Mouse (Mus musculus): ENCODE data around the gene Thap11. TPM values are rescaled to one million over a fixed set of nuclear protein-coding genes. Genes with fewer than 3 reads are reported as not detected.
A peak's percentile ranks its signal among the peaks of the same experiment; 100 is the strongest.
"Not testable (repeated sequence)": the region's sequence is repeated elsewhere in the genome, so short reads cannot be mapped to it uniquely, and the experiment has no call there.

Thap11 gene
- polyA plus RNA-seq, 1 experiment from 2014 or later: 66.1 TPM

DNA sequence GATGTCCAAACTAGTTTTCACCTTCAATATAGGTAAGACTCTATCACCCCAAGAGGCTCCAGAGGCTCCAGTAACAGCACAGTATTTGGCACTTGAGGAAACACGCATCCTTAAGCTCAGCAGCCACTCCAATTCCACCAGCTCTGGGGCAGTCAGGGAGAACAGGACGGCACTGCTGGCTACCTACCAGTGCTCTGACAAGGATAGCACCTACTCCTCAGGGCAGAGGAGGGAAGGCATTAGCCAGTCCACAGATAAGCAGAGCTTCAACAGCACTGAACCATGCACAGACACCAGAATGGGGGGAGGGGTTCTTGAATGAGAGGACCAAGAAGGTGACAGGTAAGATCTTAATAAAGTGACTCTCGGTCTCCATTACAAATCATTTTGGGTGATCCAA is 35.3 kb upstream of the Thap11 start:
- no peaks in the 10 kb centered on the region for H3K9me3 ChIP-seq (ENCODE audit: low read length)
- H3K27ac ChIP-seq (ENCODE audit: low read length): no peak overlapping the region
- no peak overlapping the region for H3K9ac ChIP-seq (replicated peaks; ENCODE audit: low read length)
- peaks cover 32% of the 10 kb centered on the region for H3K36me3 ChIP-seq (ENCODE audit: insufficient read depth, low read length)
- 92% methylated on average over 3 of the region's 3 CpGs for WGBS
- H3K4me3 ChIP-seq (ENCODE audit: low read length): no peak overlapping the region
- H3K4me2 ChIP-seq (replicated peaks; ENCODE audit: low read depth, low read length): no peak overlapping the region
- no peak for ATAC-seq (ENCODE audit: low FRiP score, low TSS enrichment)
- no peaks in the 10 kb centered on the region for H3K4me1 ChIP-seq (ENCODE audit: insufficient read depth, low read length)
- no peaks in the 10 kb centered on the region for H3K27me3 ChIP-seq (ENCODE audit: insufficient read depth, low read length)

DNA sequence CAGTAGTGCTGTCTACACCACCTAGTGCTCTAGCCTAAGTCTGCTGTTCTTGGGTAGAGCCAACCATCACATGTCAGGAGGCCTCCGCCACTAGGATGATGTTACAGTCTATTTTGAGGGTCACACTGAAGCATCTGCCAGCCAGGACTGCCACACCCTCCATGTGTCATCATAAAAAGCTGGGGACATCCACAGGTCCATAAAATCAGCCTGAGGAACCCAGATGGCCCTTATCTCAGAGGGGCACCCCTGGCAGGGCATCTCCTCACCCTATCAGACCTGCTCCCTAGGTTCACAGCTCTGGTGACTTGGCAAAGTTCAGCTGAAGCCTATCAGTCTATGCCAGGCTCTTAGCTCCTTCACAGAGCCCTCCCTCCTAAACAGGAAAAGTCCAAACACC is 34.0 kb upstream of the Thap11 start:
- WGBS: 100% methylated on average over 1 of the region's 1 CpGs
- Histone ChIP-seq H3K27me3 (ENCODE audit: insufficient read depth, low read length) (no peaks in the 10 kb centered on the region), H3K4me3 (ENCODE audit: low read length) (no peak overlapping the region), H3K4me2 (replicated peaks; ENCODE audit: low read depth, low read length) (no peak overlapping the region), H3K4me1 (ENCODE audit: insufficient read depth, low read length) (peaks cover 5% of the 10 kb centered on the region), H3K36me3 (ENCODE audit: insufficient read depth, low read length) (peaks cover 34% of the 10 kb centered on the region), H3K27ac (ENCODE audit: low read length) (no peak overlapping the region), H3K9me3 (ENCODE audit: low read length) (no peaks in the 10 kb centered on the region), H3K9ac (replicated peaks; ENCODE audit: low read length) (no peak overlapping the region)
- ATAC-seq (ENCODE audit: low FRiP score, low TSS enrichment): peak; percentile 46; the same call in 1 of the 2 replicates

DNA sequence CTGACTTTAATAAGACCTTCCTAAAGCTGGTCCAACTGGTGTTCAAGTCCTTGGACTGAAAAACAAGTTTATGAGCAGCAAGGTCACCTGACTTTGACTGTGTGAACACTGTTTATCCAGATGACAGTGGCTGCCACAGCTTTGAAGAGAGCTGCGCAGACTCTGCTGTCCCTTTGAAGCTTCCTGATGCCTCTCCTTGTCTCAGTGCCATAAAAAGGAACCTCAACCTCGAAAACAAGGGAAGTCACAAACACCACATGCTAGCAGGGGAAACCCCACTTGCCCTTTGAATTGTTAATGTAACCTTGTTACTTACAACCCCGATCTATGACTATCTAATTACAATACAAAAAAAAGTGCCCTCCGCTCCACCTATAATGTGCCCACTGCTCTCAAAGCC is 29.4 kb upstream of the Thap11 start:
- H3K4me2 ChIP-seq (replicated peaks; ENCODE audit: low read depth, low read length): peak overlapping the region; percentile 87
- ATAC-seq (ENCODE audit: low FRiP score, low TSS enrichment): no peak
- peak overlapping the region; percentile 88 for H3K4me3 ChIP-seq (ENCODE audit: low read length)
- H3K27ac ChIP-seq (ENCODE audit: low read length): no peak overlapping the region
- 53% methylated on average over 4 of the region's 4 CpGs for WGBS
- H3K9me3 ChIP-seq (ENCODE audit: low read length): no peaks in the 10 kb centered on the region
- H3K4me1 ChIP-seq (ENCODE audit: insufficient read depth, low read length): peaks cover 16% of the 10 kb centered on the region
- peaks cover 33% of the 10 kb centered on the region for H3K36me3 ChIP-seq (ENCODE audit: insufficient read depth, low read length)
- no peak overlapping the region for H3K9ac ChIP-seq (replicated peaks; ENCODE audit: low read length)
- H3K27me3 ChIP-seq (ENCODE audit: insufficient read depth, low read length): no peaks in the 10 kb centered on the region

DNA sequence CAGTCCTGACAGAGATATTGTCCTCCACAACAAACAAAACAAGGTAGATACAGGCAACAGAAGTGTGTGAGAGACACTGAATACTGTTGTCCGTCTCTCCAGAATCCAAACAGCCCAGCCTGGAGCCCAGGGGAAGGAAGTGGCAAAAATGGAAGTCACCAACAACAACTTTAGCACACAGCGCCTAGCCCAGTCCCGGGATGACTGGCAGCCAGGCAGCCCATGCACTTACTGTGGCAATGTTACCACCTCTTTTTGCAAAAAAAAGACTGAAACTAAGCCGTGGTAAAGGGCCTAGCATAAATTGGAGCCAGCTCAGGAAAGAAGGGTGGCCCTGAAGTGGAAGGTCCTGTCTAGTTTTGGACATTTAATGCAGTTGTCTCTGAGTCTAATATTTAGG is 28.6 kb upstream of the Thap11 start:
- H3K27me3 ChIP-seq (ENCODE audit: insufficient read depth, low read length): no peaks in the 10 kb centered on the region
- peak overlapping the region; percentile 88 for H3K4me3 ChIP-seq (ENCODE audit: low read length)
- peak overlapping the region; percentile 90 for H3K9ac ChIP-seq (replicated peaks; ENCODE audit: low read length)
- H3K36me3 ChIP-seq (ENCODE audit: insufficient read depth, low read length): peaks cover 24% of the 10 kb centered on the region
- ATAC-seq (ENCODE audit: low FRiP score, low TSS enrichment): no peak
- H3K4me1 ChIP-seq (ENCODE audit: insufficient read depth, low read length): peaks cover 16% of the 10 kb centered on the region
- no peaks in the 10 kb centered on the region for H3K9me3 ChIP-seq (ENCODE audit: low read length)
- H3K4me2 ChIP-seq (replicated peaks; ENCODE audit: low read depth, low read length): peak overlapping the region; percentile 87
- H3K27ac ChIP-seq (ENCODE audit: low read length): 0 out of 2 replicates have a peak overlapping the region, but pooled peaks have one; percentile 2
- WGBS: 3% methylated on average over 4 of the region's 4 CpGs

DNA sequence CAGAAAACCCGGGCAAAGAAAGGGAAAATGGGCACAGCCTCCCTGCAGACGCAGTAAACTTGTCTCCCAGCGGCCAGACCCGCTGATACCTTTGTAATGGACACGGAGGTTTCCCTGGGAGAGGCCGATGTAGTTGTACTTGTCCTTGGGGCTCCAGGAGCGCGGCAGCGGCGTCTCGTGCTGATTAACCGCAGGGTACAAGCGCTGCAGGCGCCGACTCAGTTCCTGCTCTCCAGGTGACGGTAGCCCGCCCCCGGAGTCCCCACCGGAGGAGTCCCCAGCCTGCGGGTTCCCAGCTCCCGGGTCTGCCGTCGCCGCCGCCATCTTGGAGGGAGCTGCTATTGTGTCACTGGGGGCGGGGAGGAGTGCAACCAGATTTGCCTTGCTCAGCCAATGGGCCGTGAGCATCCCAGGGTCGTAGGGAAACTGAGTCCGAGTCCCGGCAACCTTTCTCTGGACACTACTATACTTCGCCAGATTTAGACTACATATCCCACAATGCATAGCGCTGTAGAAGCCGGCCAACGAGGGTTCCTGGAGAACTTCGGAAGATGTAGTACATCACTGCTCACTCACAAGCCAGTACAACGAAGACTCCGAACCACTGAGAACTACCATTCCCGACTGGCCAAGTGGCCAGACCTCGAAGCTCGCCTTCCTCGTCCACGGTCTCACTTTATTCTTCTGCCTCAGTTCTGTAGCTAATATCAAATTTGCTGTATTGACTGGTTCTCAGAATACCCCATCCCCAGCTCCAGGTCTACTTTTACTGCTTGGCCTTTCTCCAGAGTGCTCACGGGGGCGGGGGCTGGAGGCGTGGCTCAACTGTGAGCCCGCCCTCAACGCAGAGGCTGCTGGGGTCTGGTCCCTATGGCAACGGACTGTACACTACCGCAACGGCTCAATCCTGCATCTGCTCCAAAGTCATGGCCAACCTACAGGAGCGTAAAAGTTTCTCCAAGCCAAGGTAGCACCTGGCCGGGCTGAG is 27.8 kb upstream of the Thap11 start, which contains the start of the genes Ranbp10 and Tsnaxip1:
Gene Ranbp10 (minus strand): TSS at position 490 of the 988 bp plus-strand sequence.
Gene Tsnaxip1 (plus strand): TSS at position 871 of the 988 bp plus-strand sequence.
- H3K27ac ChIP-seq (ENCODE audit: low read length): peak within 1 kb of the TSS; percentile 74
- peaks cover 17% of the 10 kb centered on the region for H3K36me3 ChIP-seq (ENCODE audit: insufficient read depth, low read length)
- H3K4me3 ChIP-seq (ENCODE audit: low read length): peak within 1 kb of the TSS; percentile 88
- no peaks in the 10 kb centered on the region for H3K27me3 ChIP-seq (ENCODE audit: insufficient read depth, low read length)
- under 1% methylated on average over 52 of the region's 52 CpGs for WGBS
- peak within 1 kb of the TSS; percentile 87 for H3K4me2 ChIP-seq (replicated peaks; ENCODE audit: low read depth, low read length)
- H3K9ac ChIP-seq (replicated peaks; ENCODE audit: low read length): peak within 1 kb of the TSS; percentile 90
- no peaks in the 10 kb centered on the region for H3K9me3 ChIP-seq (ENCODE audit: low read length)
- H3K4me1 ChIP-seq (ENCODE audit: insufficient read depth, low read length): peaks cover 16% of the 10 kb centered on the region
- ATAC-seq (ENCODE audit: low FRiP score, low TSS enrichment): peak; percentile 99

DNA sequence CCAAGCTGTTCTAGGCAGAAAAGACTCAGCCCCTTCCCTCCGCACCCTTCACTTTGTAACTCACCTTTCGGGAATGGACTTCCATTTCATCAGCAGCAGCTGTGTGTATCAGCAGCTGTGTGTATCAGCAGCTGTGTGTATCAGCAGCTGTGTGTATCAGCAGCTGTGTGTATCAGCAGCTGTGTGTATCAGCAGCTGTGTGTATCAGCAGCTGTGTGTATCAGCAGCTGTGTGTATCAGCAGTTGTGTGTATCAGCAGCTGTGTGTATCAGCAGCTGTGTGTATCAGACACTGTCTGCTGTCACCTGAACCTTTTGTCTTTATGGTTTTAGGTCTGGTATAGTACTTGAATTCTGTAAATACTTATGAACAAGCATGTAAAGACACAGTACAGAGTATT is 21.2 kb upstream of the Thap11 start:
- not testable (repeated sequence) for H3K4me2 ChIP-seq (replicated peaks; ENCODE audit: low read depth, low read length); H3K9me3 ChIP-seq (ENCODE audit: low read length); ATAC-seq (ENCODE audit: low FRiP score, low TSS enrichment); H3K9ac ChIP-seq (replicated peaks; ENCODE audit: low read length); H3K27ac ChIP-seq (ENCODE audit: low read length); H3K4me3 ChIP-seq (ENCODE audit: low read length); H3K4me1 ChIP-seq (ENCODE audit: insufficient read depth, low read length); H3K27me3 ChIP-seq (ENCODE audit: insufficient read depth, low read length); H3K36me3 ChIP-seq (ENCODE audit: insufficient read depth, low read length)
- 78% methylated on average over 2 of the region's 2 CpGs for WGBS

DNA sequence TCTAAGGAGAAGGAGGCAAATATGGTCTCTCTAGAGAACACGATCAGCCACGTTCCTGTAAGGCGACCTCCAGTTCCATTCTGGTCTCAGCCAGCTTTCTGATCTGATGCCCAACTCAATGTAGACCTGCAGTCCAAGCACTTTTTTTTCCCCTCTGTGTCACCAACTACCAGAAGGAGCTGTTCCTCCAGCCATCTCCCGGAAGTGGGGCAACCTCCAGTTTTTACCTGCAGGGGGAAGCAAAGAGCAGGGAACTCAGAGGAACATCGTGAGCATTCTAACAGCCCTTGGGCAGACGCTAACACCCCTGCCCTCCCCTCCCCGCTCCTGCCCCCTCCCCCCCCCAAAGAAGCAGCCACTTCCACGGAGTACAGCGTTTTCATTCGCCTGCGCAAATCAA is 19.6 kb upstream of the Thap11 start:
- H3K4me3 ChIP-seq (ENCODE audit: low read length): no peak overlapping the region
- no peaks in the 10 kb centered on the region for H3K36me3 ChIP-seq (ENCODE audit: insufficient read depth, low read length)
- H3K4me2 ChIP-seq (replicated peaks; ENCODE audit: low read depth, low read length): no peak overlapping the region
- no peak overlapping the region for H3K27ac ChIP-seq (ENCODE audit: low read length)
- H3K9me3 ChIP-seq (ENCODE audit: low read length): no peaks in the 10 kb centered on the region
- WGBS: 31% methylated on average over 11 of the region's 11 CpGs
- no peak overlapping the region for H3K9ac ChIP-seq (replicated peaks; ENCODE audit: low read length)
- H3K4me1 ChIP-seq (ENCODE audit: insufficient read depth, low read length): no peaks in the 10 kb centered on the region
- H3K27me3 ChIP-seq (ENCODE audit: insufficient read depth, low read length): no peaks in the 10 kb centered on the region
- 0 out of 2 replicates have a peak, but pooled peaks have one; percentile 42 for ATAC-seq (ENCODE audit: low FRiP score, low TSS enrichment)

DNA sequence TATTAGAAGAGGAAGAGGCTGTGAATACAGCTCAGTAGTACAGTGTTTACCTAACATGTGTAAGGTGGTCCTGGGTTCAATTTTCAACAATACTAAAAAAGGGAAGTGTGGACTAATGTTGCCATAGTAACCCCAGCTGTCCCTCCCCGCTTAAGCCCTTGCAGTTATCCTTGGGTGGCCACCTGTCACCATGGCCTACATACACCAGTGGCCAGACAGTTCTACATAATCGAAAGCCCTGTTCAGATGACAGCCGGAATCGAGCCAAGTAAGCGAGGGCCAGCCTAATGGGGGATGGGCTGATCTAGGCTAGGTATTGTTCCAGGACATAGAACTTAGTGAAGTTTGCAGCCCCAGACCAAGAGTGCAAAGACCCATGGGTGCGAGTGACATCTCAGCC is 17.9 kb upstream of the Thap11 start:
- 83% methylated on average over 6 of the region's 6 CpGs for WGBS
- H3K9ac ChIP-seq (replicated peaks; ENCODE audit: low read length): no peak overlapping the region
- no peak overlapping the region for H3K4me3 ChIP-seq (ENCODE audit: low read length)
- H3K4me2 ChIP-seq (replicated peaks; ENCODE audit: low read depth, low read length): no peak overlapping the region
- ATAC-seq (ENCODE audit: low FRiP score, low TSS enrichment): no peak
- no peak overlapping the region for H3K27ac ChIP-seq (ENCODE audit: low read length)
- H3K4me1 ChIP-seq (ENCODE audit: insufficient read depth, low read length): no peaks in the 10 kb centered on the region
- H3K9me3 ChIP-seq (ENCODE audit: low read length): no peaks in the 10 kb centered on the region
- H3K27me3 ChIP-seq (ENCODE audit: insufficient read depth, low read length): no peaks in the 10 kb centered on the region
- H3K36me3 ChIP-seq (ENCODE audit: insufficient read depth, low read length): no peaks in the 10 kb centered on the region

DNA sequence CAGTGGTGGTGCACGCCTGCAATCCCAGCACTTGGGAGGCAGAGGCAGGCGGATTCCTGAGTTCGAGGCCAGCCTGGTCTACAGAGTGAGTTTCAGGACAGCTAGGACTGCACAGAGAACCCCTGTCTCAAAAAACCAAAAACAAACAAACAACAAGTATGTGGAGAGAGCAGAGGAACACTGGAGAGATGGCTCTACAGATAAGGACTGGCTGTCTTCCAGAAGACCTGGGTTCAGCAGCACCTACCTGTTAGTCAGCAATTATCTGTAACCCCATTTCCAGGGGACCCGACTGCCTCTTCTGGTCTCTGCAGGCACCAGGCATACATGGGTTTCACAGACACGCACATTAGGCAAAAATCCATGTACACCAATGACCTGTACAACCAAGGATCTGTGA is 15.7 kb upstream of the Thap11 start:
- H3K4me2 ChIP-seq (replicated peaks; ENCODE audit: low read depth, low read length): no peak overlapping the region
- H3K4me3 ChIP-seq (ENCODE audit: low read length): no peak overlapping the region
- WGBS: 90% methylated on average over 5 of the region's 5 CpGs
- peaks cover 8% of the 10 kb centered on the region for H3K36me3 ChIP-seq (ENCODE audit: insufficient read depth, low read length)
- H3K4me1 ChIP-seq (ENCODE audit: insufficient read depth, low read length): no peaks in the 10 kb centered on the region
- H3K9ac ChIP-seq (replicated peaks; ENCODE audit: low read length): no peak overlapping the region
- ATAC-seq (ENCODE audit: low FRiP score, low TSS enrichment): no peak
- no peaks in the 10 kb centered on the region for H3K27me3 ChIP-seq (ENCODE audit: insufficient read depth, low read length)
- H3K27ac ChIP-seq (ENCODE audit: low read length): no peak overlapping the region
- no peaks in the 10 kb centered on the region for H3K9me3 ChIP-seq (ENCODE audit: low read length)

DNA sequence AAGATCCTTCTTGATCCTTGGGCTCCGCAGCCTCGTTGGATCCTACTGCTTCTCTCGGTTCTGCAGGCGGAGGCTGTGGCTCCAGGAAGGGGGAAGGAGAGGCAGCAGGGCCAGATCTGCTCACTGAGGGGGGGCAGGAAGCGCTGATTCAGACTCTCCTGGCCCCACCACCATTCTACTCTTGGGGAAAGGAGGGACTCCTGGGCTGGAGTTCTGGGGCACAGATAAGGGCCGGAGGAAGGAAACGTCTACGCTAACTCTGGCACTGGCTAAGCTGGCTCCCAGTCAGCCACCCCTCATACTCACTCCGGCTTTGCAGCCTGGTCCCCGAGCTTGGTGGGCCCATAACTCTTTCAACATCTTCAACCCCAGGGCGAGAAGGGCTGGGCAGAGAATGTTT is 8.3 kb upstream of the Thap11 start:
- no peak overlapping the region for H3K4me3 ChIP-seq (ENCODE audit: low read length)
- no peak overlapping the region for H3K9ac ChIP-seq (replicated peaks; ENCODE audit: low read length)
- WGBS: 87% methylated on average over 11 of the region's 11 CpGs
- peaks cover 6% of the 10 kb centered on the region for H3K4me1 ChIP-seq (ENCODE audit: insufficient read depth, low read length)
- no peak for ATAC-seq (ENCODE audit: low FRiP score, low TSS enrichment)
- no peaks in the 10 kb centered on the region for H3K9me3 ChIP-seq (ENCODE audit: low read length)
- H3K36me3 ChIP-seq (ENCODE audit: insufficient read depth, low read length): peaks cover 49% of the 10 kb centered on the region
- no peaks in the 10 kb centered on the region for H3K27me3 ChIP-seq (ENCODE audit: insufficient read depth, low read length)
- H3K4me2 ChIP-seq (replicated peaks; ENCODE audit: low read depth, low read length): no peak overlapping the region
- no peak overlapping the region for H3K27ac ChIP-seq (ENCODE audit: low read length)

Measured in kidney, embryonic 16.5 days (tissue).